Mouse (Mus musculus): ENCODE data around the gene Actl6b.

Gene Actl6b

GRCm38 (mm10) chr5:137562965-137563364, 9.6 kb downstream of the Actl6b start:
- peak; percentile 41 for DNase-seq (ENCODE audit: low spot score)

GRCm38 (mm10) chr5:137565744-137566143, 12.4 kb downstream of the Actl6b start:
- DNase-seq (ENCODE audit: low spot score): no peak

- no peak for DNase-seq (ENCODE audit: low spot score)
These were observed 13.1 kb downstream of the Actl6b start for GRCm38 (mm10) chr5:137566416-137566815.

- no peak for DNase-seq (ENCODE audit: low spot score)
These were observed 15.0 kb downstream of the Actl6b start for GRCm38 (mm10) chr5:137568223-137568798.

- DNase-seq (ENCODE audit: low spot score): no peak
These were observed 15.7 kb downstream of the Actl6b start for GRCm38 (mm10) chr5:137569031-137569430.

GRCm38 (mm10) chr5:137569665-137570064, 16.3 kb downstream of the Actl6b start, which contains the start of gene Tfr2:
Tfr2 (plus strand) TSS chr5:137569840.
- no peak for DNase-seq (ENCODE audit: low spot score)

GRCm38 (mm10) chr5:137570181-137570580, 16.9 kb downstream of the Actl6b start:
- DNase-seq (ENCODE audit: low spot score): no peak

GRCm38 (mm10) chr5:137570691-137571586, 17.6 kb downstream of the Actl6b start:
- DNase-seq (ENCODE audit: low spot score): no peak

GRCm38 (mm10) chr5:137574470-137574901, 21.2 kb downstream of the Actl6b start:
- peak; percentile 45 for DNase-seq (ENCODE audit: low spot score)

- DNase-seq (ENCODE audit: low spot score): no peak
These were observed 26.9 kb downstream of the Actl6b start for GRCm38 (mm10) chr5:137580246-137580645.

GRCm38 (mm10) chr5:137582702-137583101, 29.4 kb downstream of the Actl6b start:
- no peak for DNase-seq (ENCODE audit: low spot score)

GRCm38 (mm10) chr5:137583670-137584169, 30.4 kb downstream of the Actl6b start:
- peak; percentile 46 for DNase-seq (ENCODE audit: low spot score)

GRCm38 (mm10) chr5:137584976-137585375, 31.7 kb downstream of the Actl6b start:
- peak; percentile 73 for DNase-seq (ENCODE audit: low spot score)

GRCm38 (mm10) chr5:137590507-137590906, 37.2 kb downstream of the Actl6b start:
- DNase-seq (ENCODE audit: low spot score): no peak

GRCm38 (mm10) chr5:137595921-137596320, 42.6 kb downstream of the Actl6b start:
- no peak for DNase-seq (ENCODE audit: low spot score)

GRCm38 (mm10) chr5:137596601-137597261, 43.4 kb downstream of the Actl6b start:
- DNase-seq (ENCODE audit: low spot score): no peak

GRCm38 (mm10) chr5:137597625-137598024, 44.3 kb downstream of the Actl6b start:
- DNase-seq (ENCODE audit: low spot score): no peak

- no peak for DNase-seq (ENCODE audit: low spot score)
These were observed 44.9 kb downstream of the Actl6b start for GRCm38 (mm10) chr5:137598100-137598826.

GRCm38 (mm10) chr5:137599600-137599999, 46.3 kb downstream of the Actl6b start:
- no peak for DNase-seq (ENCODE audit: low spot score)

GRCm38 (mm10) chr5:137600281-137600618, 46.9 kb downstream of the Actl6b start:
- DNase-seq (ENCODE audit: low spot score): no peak

- DNase-seq (ENCODE audit: low spot score): peak; percentile 96
These were observed 47.5 kb downstream of the Actl6b start, which contains the start of gene Mospd3 for GRCm38 (mm10) chr5:137600619-137601364. Mospd3 (minus strand) TSS chr5:137601058.
